Mouse (Mus musculus) cerebellum, adult 2 months (tissue): Measurements from ENCODE around the gene H2afy. TPM values are rescaled to one million over a fixed set of nuclear protein-coding genes. Genes with fewer than 3 reads are reported as not detected.

Experiments
- DNase-seq, 2 experiments: peaks; one replicate each; pipeline ENCODE4 v3.0.0; 2021
- H3K27ac ChIP-seq: fragments of 200-500 bp; 2 replicates; pipeline ENCODE4 v1.5.1; 2012; ENCODE audit warnings: low read length, control low read depth, inconsistent platforms; ENCODE audit not compliant: insufficient read depth
- H3K27me3 ChIP-seq: fragments of 200-500 bp; 2 replicates; pipeline ENCODE4 v1.6.1; 2012; ENCODE audit warnings: inconsistent platforms, mild to moderate bottlenecking, low read length, moderate library complexity; ENCODE audit not compliant: control insufficient read depth, insufficient read depth
- H3K4me1 ChIP-seq: fragments of 200-500 bp; 2 replicates; pipeline ENCODE4 v1.6.1; 2011; ENCODE audit warnings: low read length; ENCODE audit not compliant: control insufficient read depth, insufficient read depth
- H3K4me3 ChIP-seq: fragments of 200-500 bp; replicated peaks from 2 replicates; pipeline ENCODE3; 2011; ENCODE audit warnings: mild to moderate bottlenecking, low read depth, low read length, control low read depth; ENCODE audit not compliant: insufficient read depth
- CTCF ChIP-seq: fragments of 200-500 bp; IDR thresholded peaks from 2 replicates; pipeline ENCODE4 v1.5.1; 2011; ENCODE audit warnings: low read depth, mild to moderate bottlenecking, control low read depth, low read length, moderate library complexity, borderline replicate concordance; ENCODE audit not compliant: insufficient read depth
- POLR2A ChIP-seq: fragments of 200-500 bp; IDR thresholded peaks from 2 replicates; pipeline ENCODE4 v1.6.1; 2011; ENCODE audit warnings: low read length, control low read depth, borderline replicate concordance; ENCODE audit not compliant: insufficient read depth
- whole genome bisulfite sequencing: fragments of 180-500 bp; shearing (Covaris S2); methylation state at CpG from one replicate; pipeline ENCODE4 v1.1.7; 2018; 5-methylcytosine and 5-hydroxymethylcytosine counted together
- polyA plus RNA-seq: library from polyadenylated mRNA; depleted of rRNA; stranded (reverse); fragments of >200 nt; gene quantifications from 2 replicates; pipeline ENCODE4 v1.2.3, GENCODE M21; 2012

The H2afy gene
- polyA plus RNA-seq, 1 experiment: 152 TPM

DNA sequence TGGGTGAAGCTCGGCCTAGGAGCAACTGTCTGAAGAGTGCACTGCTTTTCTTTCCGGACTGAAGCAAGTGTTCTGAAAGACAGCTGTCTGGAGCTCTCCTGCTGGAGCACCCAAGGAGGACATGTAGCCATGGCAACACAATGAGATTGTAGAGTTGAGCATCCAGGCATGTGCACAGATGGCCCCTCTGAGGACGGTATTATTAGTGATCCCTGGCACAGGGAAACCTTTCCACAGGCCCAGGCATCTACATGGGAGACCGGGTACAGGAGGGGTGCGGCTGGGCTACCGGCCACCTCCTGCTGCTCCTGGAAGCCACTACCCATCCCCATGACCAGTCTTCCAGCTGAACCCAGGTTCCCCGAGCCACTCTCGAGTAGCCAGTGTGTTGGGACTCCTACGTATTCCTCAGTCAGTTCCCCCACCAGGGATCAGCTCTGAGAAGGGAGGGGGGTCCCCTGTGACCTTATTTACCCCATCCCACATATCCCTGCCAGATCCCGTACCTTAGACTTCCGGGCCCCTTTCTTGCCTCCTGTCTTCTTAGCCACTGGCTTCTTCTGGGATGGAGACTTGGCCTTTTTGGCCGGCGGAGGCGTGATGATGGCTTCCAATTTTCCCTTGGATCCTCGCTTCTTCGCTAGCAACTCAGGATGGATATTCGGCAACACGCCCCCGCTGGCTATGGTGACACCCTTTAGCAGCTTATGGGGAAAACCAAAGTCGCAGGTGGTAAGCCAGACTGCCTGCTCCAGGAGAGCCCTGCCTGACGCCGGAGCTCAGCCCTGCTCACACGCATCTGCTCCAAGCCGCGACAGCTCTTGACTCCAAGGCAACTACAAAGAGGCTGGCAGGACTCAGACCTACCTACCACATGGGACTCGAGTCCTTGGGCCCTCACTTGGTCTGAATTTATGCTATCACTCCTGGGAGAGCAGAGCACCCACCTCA lies 32.1 kb downstream of the H2afy start:
- TF ChIP-seq CTCF: no peak
- no peak for TF ChIP-seq POLR2A
- peak; percentile 39 to 55 for DNase-seq
- Histone ChIP-seq H3K4me1 (peaks cover 25% of the 10 kb centered on the region), H3K27ac (no peak overlapping the region), H3K27me3 (no peaks in the 10 kb centered on the region), H3K4me3 (no peak overlapping the region)
- WGBS: 24% methylated on average over 26 of the region's 26 CpGs

DNA sequence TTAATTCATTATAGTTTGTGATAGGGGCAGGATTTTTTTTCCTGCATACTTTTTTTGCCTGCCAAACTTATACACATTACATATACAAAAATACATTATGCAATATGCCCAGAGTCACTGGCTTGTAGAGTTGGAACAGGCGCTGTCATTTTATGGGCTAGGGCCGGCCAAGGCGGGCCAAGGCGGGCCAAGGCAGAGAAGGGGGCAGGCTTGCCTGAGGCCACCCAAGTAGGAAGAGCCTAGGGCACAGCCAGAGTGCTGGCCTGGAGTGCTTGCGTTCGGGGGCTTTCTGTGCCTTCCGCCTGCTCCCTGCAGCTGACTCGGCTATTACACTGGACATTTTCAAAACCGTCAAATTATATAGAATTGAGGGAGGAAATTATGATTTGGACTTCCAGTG lies 34.0 kb downstream of the H2afy start:
- no peak overlapping the region for H3K4me3 ChIP-seq
- WGBS: 80% methylated on average over 9 of the region's 9 CpGs
- DNase-seq: no peak
- H3K27ac ChIP-seq: no peak overlapping the region
- H3K27me3 ChIP-seq: no peaks in the 10 kb centered on the region
- no peak for TF ChIP-seq POLR2A
- TF ChIP-seq CTCF: no peak
- peaks cover 24% of the 10 kb centered on the region for H3K4me1 ChIP-seq

DNA sequence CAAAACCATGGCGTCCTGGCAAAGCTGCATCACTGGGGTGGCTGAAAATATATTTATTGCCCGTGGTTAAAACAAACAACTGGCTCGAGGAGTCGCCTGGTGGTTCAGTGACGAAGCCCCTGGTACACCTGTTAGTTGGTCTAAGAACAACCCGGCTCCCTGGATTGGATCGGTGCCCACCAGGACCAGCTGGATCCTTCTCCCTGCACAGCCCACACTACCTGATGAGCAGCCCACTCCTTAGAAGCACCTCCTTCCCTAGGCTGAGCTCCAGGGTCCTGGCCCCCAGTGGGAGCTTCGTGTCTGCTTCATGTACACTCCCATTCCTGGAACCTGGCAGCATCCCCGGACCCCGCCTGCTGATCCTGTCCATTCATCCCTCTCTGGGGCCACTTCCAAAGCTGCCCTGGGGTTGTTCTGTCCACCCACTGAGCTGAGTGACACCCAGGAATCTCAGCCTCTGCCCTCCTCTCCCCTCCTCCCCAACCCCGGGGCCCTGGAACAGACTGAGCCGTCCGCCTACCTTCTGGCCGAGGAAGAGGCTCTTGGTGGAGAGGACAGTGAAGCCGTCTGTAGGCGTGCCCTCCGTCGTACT lies 40.5 kb downstream of the H2afy start:
- Histone ChIP-seq H3K4me1 (peaks cover 8% of the 10 kb centered on the region), H3K27me3 (no peaks in the 10 kb centered on the region), H3K27ac (no peak overlapping the region), H3K4me3 (no peak overlapping the region)
- WGBS: 48% methylated on average over 18 of the region's 18 CpGs
- TF ChIP-seq CTCF (no peak), POLR2A (no peak)
- DNase-seq: peak in 1 of 2 experiments; percentile 20

DNA sequence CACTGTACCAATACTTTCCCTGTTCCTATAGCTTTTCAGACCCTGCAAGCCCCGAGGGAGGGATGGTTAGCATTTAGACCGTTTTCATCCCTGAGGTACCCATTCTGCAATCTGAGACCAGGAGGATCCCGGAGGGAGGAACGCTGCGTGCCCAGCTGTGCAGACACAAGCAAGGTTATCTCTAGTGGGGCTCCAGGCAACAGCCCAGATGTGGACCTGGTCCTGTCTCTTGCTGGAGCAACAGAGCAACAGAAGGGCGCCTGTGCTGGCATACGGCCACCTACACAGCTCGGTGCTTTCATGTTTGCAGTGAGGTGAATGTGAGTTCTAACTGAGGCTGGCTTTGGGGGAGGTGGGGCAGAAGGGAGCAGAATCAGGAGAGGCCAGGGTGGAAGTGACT lies 41.6 kb downstream of the H2afy start:
- 59% methylated on average over 8 of the region's 8 CpGs for WGBS
- H3K4me1 ChIP-seq: peaks cover 8% of the 10 kb centered on the region
- no peak for DNase-seq
- H3K27ac ChIP-seq: no peak overlapping the region
- H3K4me3 ChIP-seq: no peak overlapping the region
- no peak for TF ChIP-seq POLR2A
- TF ChIP-seq CTCF: no peak
- no peaks in the 10 kb centered on the region for H3K27me3 ChIP-seq

DNA sequence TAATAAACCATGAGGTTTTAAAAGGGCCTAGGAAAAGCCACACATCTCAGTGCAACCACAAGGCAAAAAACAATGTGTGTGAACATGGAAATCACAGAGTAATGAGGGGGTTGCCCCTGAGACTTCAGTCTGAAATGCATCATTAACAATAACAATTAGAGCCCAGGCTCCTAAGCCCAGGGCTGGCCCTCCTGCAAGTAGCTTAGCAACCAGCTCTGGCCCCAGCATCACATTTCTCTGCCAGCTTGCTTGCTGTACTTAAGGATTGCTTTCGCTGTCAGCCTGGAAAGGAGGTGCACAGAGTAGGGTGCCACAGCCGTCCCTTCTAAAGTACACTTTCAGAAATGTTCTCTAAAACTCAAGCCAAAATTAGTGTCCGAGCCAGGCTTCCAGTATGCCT lies 42.5 kb downstream of the H2afy start:
- 59% methylated on average over 3 of the region's 3 CpGs for WGBS
- no peaks in the 10 kb centered on the region for H3K27me3 ChIP-seq
- peaks cover 8% of the 10 kb centered on the region for H3K4me1 ChIP-seq
- no peak for DNase-seq
- no peak overlapping the region for H3K27ac ChIP-seq
- TF ChIP-seq POLR2A (no peak), CTCF (no peak)
- H3K4me3 ChIP-seq: no peak overlapping the region

DNA sequence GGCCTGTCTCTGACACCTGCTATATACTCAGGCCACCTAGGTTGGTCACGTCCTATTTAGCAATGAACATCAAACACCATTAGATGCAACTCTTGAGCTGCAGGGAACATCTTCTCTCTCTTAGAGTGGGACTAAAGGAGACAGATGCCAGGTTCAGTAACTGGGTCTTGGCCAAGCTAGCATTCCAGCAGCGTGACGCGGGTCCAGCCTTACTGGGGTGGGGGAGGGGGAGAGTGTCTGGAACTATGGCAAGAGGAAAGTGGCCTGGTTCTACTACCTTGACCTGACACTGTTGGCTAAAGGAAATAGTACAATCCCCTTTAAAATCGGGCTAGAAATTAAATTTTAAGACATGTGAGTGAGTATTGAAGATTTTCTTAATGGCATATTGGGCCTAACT lies 43.6 kb downstream of the H2afy start:
- no peak overlapping the region for H3K27ac ChIP-seq
- DNase-seq: no peak
- TF ChIP-seq POLR2A (no peak), CTCF (no peak)
- WGBS: 39% methylated on average over 5 of the region's 5 CpGs
- peaks cover 8% of the 10 kb centered on the region for H3K4me1 ChIP-seq
- H3K4me3 ChIP-seq: no peak overlapping the region
- H3K27me3 ChIP-seq: no peaks in the 10 kb centered on the region

DNA sequence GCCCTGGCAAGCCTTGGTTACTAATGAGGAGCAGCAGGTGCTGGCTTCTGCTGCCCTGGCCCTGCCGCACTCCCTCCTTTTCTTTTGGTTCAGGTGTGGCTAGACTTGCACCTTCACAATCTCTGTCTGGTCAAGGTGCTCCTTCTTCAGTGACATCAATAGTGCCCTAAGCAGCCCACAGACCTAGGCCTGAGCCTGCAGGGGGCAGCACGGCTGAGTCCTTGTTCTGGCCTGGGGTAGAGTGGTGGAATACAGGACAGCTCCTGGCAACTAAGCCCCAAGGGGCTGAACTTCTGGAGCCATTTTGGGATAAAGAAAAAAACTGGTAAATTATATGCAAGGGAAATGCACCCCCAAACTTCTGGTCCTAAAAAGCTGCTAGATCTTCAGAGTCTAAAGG lies 45.6 kb downstream of the H2afy start:
- no peaks in the 10 kb centered on the region for H3K27me3 ChIP-seq
- 56% methylated on average over 2 of the region's 2 CpGs for WGBS
- no peak overlapping the region for H3K27ac ChIP-seq
- TF ChIP-seq CTCF: no peak
- no peak for TF ChIP-seq POLR2A
- H3K4me1 ChIP-seq: peaks cover 3% of the 10 kb centered on the region; the same call in 1 of the 2 replicates
- no peak for DNase-seq
- H3K4me3 ChIP-seq: no peak overlapping the region

DNA sequence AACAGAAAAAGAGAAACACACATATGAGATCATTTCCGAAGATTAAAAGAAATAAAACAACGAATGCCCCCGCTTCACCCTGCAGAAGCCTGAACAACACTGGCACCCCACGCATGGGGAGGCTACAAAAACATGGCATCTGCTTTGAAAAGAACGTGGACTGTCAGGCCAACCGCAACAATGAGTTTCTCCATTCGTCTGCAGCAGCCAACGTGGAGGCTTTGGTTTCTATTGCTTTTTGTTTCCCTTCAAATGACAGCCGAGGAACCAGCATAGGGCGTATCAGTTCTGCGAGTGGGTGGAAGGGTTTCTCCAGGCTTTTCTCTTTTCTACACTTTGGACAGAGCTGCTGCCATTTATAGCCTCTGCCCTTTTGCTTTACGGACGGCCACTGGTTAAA lies 47.6 kb downstream of the H2afy start:
- 74% methylated on average over 13 of the region's 13 CpGs for WGBS
- no peaks in the 10 kb centered on the region for H3K27me3 ChIP-seq
- H3K4me3 ChIP-seq: no peak overlapping the region
- no peak for TF ChIP-seq POLR2A
- H3K4me1 ChIP-seq: no peaks in the 10 kb centered on the region
- H3K27ac ChIP-seq: no peak overlapping the region
- DNase-seq: no peak
